Mouse (Mus musculus) heart, postnatal 0 days (tissue): Measurements from ENCODE around the gene Midn.

Source experiments
- CTCF ChIP-seq: IDR thresholded peaks from 2 replicates; pipeline ENCODE4 v1.5.1; 2016; ENCODE audit warnings: antibody characterized with exemption, control low read depth, low read depth
- EP300 ChIP-seq: IDR thresholded peaks from 2 replicates; pipeline ENCODE4 v1.6.1; 2016; ENCODE audit warnings: antibody characterized with exemption, low read depth

DNA sequence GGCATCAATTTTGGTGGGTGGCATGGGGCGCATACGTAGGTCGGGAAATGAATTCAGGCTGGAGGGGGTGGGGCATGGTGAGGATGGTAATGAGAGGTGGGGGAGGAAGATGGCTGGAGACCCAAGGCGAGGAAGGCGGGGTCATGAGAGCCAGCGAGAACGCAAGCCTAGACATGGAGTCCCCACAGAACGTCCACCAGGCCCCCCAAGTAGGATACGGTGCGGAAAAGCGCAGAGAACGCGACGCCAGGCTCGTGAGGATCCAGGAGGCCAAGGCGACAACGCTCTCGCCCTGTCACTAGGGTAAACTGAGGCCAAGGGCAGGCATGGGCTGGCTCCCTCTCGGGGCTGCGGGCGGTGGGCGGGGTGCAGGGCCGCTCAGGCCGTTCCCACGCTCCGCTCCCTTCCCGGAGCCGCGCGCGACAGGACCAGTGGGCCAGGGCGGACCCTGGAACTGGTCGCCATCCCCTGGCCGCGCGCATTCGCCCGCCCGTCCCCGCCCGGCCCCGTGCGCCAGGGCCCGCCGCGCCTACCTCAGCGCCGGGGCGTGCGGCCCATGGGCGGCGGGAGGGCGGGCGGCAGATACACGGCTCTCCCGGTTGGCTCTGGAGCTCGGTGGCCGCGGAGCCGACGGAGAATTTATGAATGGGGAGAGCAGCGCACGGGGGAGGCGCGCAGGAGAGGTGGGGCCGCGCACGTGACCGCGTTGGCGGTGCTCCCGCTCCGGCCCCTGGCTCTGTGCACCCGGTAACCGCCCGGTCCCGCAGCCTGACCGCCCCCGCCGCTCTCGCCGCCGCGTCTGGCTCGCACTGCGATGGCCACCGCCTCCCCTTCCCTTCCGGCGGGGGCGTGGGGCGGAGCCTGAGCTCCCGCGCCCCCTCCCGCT lies 9.3 kb upstream of the Midn start, which contains the start of gene Atp5d:
- no peak; the same call in 1 of the 2 replicates for TF ChIP-seq EP300
- TF ChIP-seq CTCF, result no peak
